Mouse (Mus musculus) kidney, embryonic 16.5 days (tissue): ENCODE results near the gene Rgs12. TPM values are rescaled to one million over a fixed set of nuclear protein-coding genes. Genes with fewer than 3 reads are reported as not detected.

Source experiments
- ATAC-seq: fragments of 200-750 bp; cut with Nextera tagmentation; 2 replicates; pipeline ENCODE4 v1.8.0; 2017; ENCODE audit warnings: moderate TSS enrichment; ENCODE audit not compliant: low FRiP score, low TSS enrichment
- H3K27ac ChIP-seq: fragments of 300-500 bp; sonication (generic); 2 replicates; pipeline ENCODE4 v1.5.1; 2014; ENCODE audit warnings: low read length
- H3K27me3 ChIP-seq: fragments of 300-500 bp; sonication (generic); 2 replicates; pipeline ENCODE4 v1.6.1; 2014; ENCODE audit warnings: low read length, control low read depth, mixed read lengths; ENCODE audit not compliant: insufficient read depth
- H3K36me3 ChIP-seq: fragments of 300-500 bp; sonication (generic); 2 replicates; pipeline ENCODE4 v1.6.1; 2014; ENCODE audit warnings: low read length, control low read depth, mixed read lengths; ENCODE audit not compliant: insufficient read depth
- H3K4me1 ChIP-seq: fragments of 300-500 bp; sonication (generic); 2 replicates; pipeline ENCODE4 v1.6.1; 2014; ENCODE audit warnings: low read length, control low read depth, mixed read lengths; ENCODE audit not compliant: insufficient read depth
- H3K4me2 ChIP-seq: fragments of 300-500 bp; sonication (generic); replicated peaks from 2 replicates; pipeline ENCODE4 v1.6.1; 2014; ENCODE audit warnings: low read depth, low read length
- H3K4me3 ChIP-seq: fragments of 300-500 bp; sonication (generic); 2 replicates; pipeline ENCODE4 v1.5.1; 2014; ENCODE audit warnings: mild to moderate bottlenecking, low read length
- H3K9ac ChIP-seq: fragments of 300-500 bp; sonication (generic); replicated peaks from 2 replicates; pipeline ENCODE4 v1.6.1; 2014; ENCODE audit warnings: low read length
- H3K9me3 ChIP-seq: fragments of 300-500 bp; sonication (generic); 2 replicates; pipeline ENCODE4 v1.6.1; 2016; ENCODE audit warnings: low read length, control low read depth
- WGBS: fragments of 180-500 bp; shearing (Covaris S2); extraction: QIAGEN DNeasy Blood & Tissue Kit; methylation state at CpG from one replicate; pipeline ENCODE4 v1.1.7; 2014; 5-methylcytosine and 5-hydroxymethylcytosine counted together
- polyA plus RNA-seq: library from polyadenylated mRNA; unstranded; fragments of >200 nt; fragmentation: Nextera tagmentation; extraction: Ambion mirVana; gene quantifications from 2 replicates; pipeline ENCODE4 v1.2.1, GENCODE M21; 2015

Gene Rgs12
- polyA plus RNA-seq, 1 experiment from 2014 or later = 32.4 TPM

GRCm38 (mm10) chr5:34930151-34930975, 18.9 kb upstream of the Rgs12 start:
- no peak; the same call in 1 of the 2 replicates for ATAC-seq
- Histone ChIP-seq H3K27me3 (no peaks in the 10 kb centered on the region), H3K4me3 (no peak overlapping the region), H3K4me1 (peaks cover 20% of the 10 kb centered on the region), H3K4me2 (no peak overlapping the region), H3K36me3 (no peaks in the 10 kb centered on the region), H3K27ac (peak overlapping the region; percentile 5; the same call in 1 of the 2 replicates), H3K9ac (no peak overlapping the region), H3K9me3 (no peaks in the 10 kb centered on the region)
- WGBS = 85% methylated on average over 9 of the region's 9 CpGs

- peaks cover 20% of the 10 kb centered on the region for H3K4me1 ChIP-seq
- WGBS = 29% methylated on average over 2 of the region's 2 CpGs
- H3K9me3 ChIP-seq = no peaks in the 10 kb centered on the region
- no peaks in the 10 kb centered on the region for H3K27me3 ChIP-seq
- H3K27ac ChIP-seq = peak overlapping the region; percentile 94
- no peak overlapping the region for H3K4me3 ChIP-seq
- ATAC-seq = peak; percentile 56
- H3K9ac ChIP-seq = no peak overlapping the region
- H3K4me2 ChIP-seq = no peak overlapping the region
- H3K36me3 ChIP-seq = no peaks in the 10 kb centered on the region
These were observed 18.2 kb upstream of the Rgs12 start for GRCm38 (mm10) chr5:34931091-34931490.

GRCm38 (mm10) chr5:34931516-34932457, 17.5 kb upstream of the Rgs12 start:
- Histone ChIP-seq H3K4me1 (peaks cover 20% of the 10 kb centered on the region), H3K36me3 (no peaks in the 10 kb centered on the region), H3K4me3 (no peak overlapping the region), H3K27ac (peak overlapping the region; percentile 94), H3K4me2 (no peak overlapping the region), H3K27me3 (no peaks in the 10 kb centered on the region), H3K9ac (peak overlapping the region; percentile 40; the same call in 1 of the 2 replicates), H3K9me3 (no peaks in the 10 kb centered on the region)
- ATAC-seq = peak; percentile 62; the same call in 1 of the 2 replicates
- WGBS = 28% methylated on average over 11 of the region's 11 CpGs

GRCm38 (mm10) chr5:34932458-34932806, 16.8 kb upstream of the Rgs12 start:
- Histone ChIP-seq H3K36me3 (no peaks in the 10 kb centered on the region), H3K9me3 (no peaks in the 10 kb centered on the region), H3K9ac (no peak overlapping the region), H3K4me3 (no peak overlapping the region), H3K4me1 (peaks cover 20% of the 10 kb centered on the region), H3K27me3 (no peaks in the 10 kb centered on the region), H3K4me2 (no peak overlapping the region), H3K27ac (peak overlapping the region; percentile 94)
- ATAC-seq = peak; percentile 27; the same call in 1 of the 2 replicates
- WGBS = 32% methylated on average over 4 of the region's 4 CpGs

GRCm38 (mm10) chr5:34933461-34933860, 15.8 kb upstream of the Rgs12 start:
- Histone ChIP-seq H3K4me3 (no peak overlapping the region), H3K9ac (no peak overlapping the region), H3K4me1 (peaks cover 20% of the 10 kb centered on the region), H3K27me3 (no peaks in the 10 kb centered on the region), H3K9me3 (no peaks in the 10 kb centered on the region), H3K36me3 (no peaks in the 10 kb centered on the region), H3K4me2 (no peak overlapping the region), H3K27ac (no peak overlapping the region)
- 94% methylated on average over 1 of the region's 1 CpGs for WGBS
- no peak for ATAC-seq

- Histone ChIP-seq H3K4me2 (no peak overlapping the region), H3K4me1 (no peaks in the 10 kb centered on the region), H3K4me3 (no peak overlapping the region), H3K27ac (no peak overlapping the region), H3K9ac (no peak overlapping the region), H3K36me3 (no peaks in the 10 kb centered on the region), H3K27me3 (no peaks in the 10 kb centered on the region), H3K9me3 (no peaks in the 10 kb centered on the region)
- no peak for ATAC-seq
- whole genome bisulfite sequencing = 63% methylated on average over 10 of the region's 10 CpGs
These were observed 7.4 kb upstream of the Rgs12 start for GRCm38 (mm10) chr5:34941710-34942470.

- no peaks in the 10 kb centered on the region for H3K27me3 ChIP-seq
- no peak overlapping the region for H3K27ac ChIP-seq
- 77% methylated on average over 3 of the region's 3 CpGs for WGBS
- H3K9ac ChIP-seq = no peak overlapping the region
- 0 out of 2 replicates have a peak, but pooled peaks cover 1% of the 10 kb centered on the region for H3K4me1 ChIP-seq
- H3K4me3 ChIP-seq = no peak overlapping the region
- no peaks in the 10 kb centered on the region for H3K36me3 ChIP-seq
- no peak overlapping the region for H3K4me2 ChIP-seq
- no peaks in the 10 kb centered on the region for H3K9me3 ChIP-seq
- ATAC-seq = no peak
These were observed 5.8 kb upstream of the Rgs12 start for GRCm38 (mm10) chr5:34943428-34943827.

- Histone ChIP-seq H3K9ac (peak overlapping the region; percentile 91), H3K27me3 (no peaks in the 10 kb centered on the region), H3K4me3 (peak overlapping the region; percentile 77), H3K27ac (peak overlapping the region; percentile 84), H3K9me3 (peaks cover 7% of the 10 kb centered on the region; the same call in 1 of the 2 replicates), H3K4me2 (peak overlapping the region; percentile 73), H3K36me3 (no peaks in the 10 kb centered on the region), H3K4me1 (peaks cover 19% of the 10 kb centered on the region)
- WGBS = 1% methylated on average over 12 of the region's 12 CpGs
- ATAC-seq = peak; percentile 55
These were observed 545 bp downstream of the Rgs12 start for GRCm38 (mm10) chr5:34949769-34950211.

GRCm38 (mm10) chr5:34950486-34951160, 1.4 kb downstream of the Rgs12 start:
- no peak overlapping the region for H3K27ac ChIP-seq
- peaks cover 7% of the 10 kb centered on the region; the same call in 1 of the 2 replicates for H3K9me3 ChIP-seq
- WGBS = 77% methylated on average over 6 of the region's 6 CpGs
- peak overlapping the region; percentile 77 for H3K4me3 ChIP-seq
- no peak for ATAC-seq
- peaks cover 26% of the 10 kb centered on the region for H3K4me1 ChIP-seq
- H3K4me2 ChIP-seq = peak overlapping the region; percentile 73
- H3K27me3 ChIP-seq = no peaks in the 10 kb centered on the region
- H3K36me3 ChIP-seq = no peaks in the 10 kb centered on the region
- peak overlapping the region; percentile 91 for H3K9ac ChIP-seq
